Mouse (Mus musculus) layer of hippocampus, adult 11-12 months (tissue): ENCODE measurements around the gene Nfatc2.
A peak's percentile ranks its signal among the peaks of the same experiment; 100 is the strongest.

Experiments
- DNase-seq: peaks from one replicate; pipeline ENCODE4 v3.0.0; 2022; ENCODE audit warnings: low spot score

Gene Nfatc2

GRCm38 (mm10) chr2:168609653-168610248, 8.3 kb upstream of the Nfatc2 start:
- no peak for DNase-seq

GRCm38 (mm10) chr2:168608125-168608564, 6.7 kb upstream of the Nfatc2 start:
- no peak for DNase-seq

DNA sequence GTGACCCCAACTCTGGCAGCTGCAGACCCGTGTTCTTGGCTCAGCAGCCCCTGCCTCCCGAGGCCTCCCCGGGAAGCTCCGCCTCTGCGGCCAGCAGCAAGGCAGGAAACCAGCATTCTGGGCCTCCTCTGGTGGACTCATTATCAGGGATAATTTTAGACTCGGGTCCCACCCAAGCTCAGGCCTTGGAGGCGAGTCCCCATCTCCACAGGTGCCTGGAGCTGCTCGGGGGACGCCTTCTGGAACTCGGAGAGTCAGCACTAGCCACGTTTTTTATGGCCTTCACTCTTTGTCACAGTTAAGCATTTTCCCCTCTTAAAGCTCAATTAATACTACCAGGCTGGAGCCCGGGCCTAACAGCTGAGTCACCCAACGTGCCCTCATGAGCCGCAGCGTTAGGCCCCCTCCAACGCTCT, 3.2 kb upstream of the Nfatc2 start:
- DNase-seq, result no peak

DNA sequence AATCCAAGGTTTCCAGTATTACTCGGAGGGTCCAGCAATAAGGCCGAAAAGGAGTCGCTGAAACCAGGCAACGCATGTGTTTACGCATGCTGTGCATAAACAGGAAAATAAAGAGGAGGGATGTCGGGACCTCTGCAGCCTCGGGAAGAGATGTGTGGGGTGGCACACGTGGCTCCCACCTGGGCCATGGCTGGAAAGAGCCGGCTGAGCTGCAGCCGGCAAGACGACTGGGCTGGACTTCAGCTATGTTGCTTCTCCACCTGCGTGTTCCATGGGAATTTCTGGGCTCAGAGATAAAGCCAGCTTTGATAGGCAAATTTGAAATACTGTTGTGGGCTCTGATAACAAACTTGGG, 907 bp upstream of the Nfatc2 start:
- DNase-seq, result no peak

DNA sequence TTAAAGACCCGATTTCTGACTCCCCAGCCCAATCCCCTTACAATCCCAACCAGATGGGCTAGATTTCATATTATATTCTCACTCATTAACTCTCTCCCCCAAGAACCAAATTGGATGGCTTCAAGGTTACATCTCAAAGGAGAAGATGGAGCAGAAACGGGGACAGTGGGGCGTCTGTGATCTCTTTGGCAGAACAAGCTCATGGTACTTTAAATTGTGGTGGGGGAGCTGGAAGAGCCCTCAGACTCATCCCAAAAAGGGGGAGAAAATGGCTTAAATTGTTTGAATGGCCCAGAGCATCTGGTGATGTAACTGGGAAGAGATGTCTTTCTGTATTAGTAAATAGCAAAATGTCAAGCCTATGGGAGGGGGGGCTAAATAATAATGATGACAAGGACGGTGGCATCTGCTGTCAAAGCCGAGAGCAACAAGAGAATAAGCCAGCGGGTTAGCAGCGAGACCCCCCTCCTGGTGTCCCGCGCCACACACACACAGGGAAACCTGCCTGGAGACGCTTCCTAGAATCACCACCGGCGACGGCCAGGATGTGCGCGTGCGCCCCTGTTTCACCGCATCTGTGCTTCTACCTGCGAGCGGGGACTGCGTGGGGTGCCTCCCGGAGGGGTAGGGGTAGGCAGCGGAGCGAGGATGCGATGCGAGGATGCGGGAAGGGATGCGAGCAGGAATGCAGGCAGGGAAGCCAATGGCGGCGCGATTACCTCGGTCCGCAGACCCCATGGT, 537 bp downstream of the Nfatc2 start:
- DNase-seq, result peak; percentile 36

GRCm38 (mm10) chr2:168595693-168596092, 5.8 kb downstream of the Nfatc2 start:
- DNase-seq, result no peak

GRCm38 (mm10) chr2:168593676-168594075, 7.8 kb downstream of the Nfatc2 start:
- no peak for DNase-seq

DNA sequence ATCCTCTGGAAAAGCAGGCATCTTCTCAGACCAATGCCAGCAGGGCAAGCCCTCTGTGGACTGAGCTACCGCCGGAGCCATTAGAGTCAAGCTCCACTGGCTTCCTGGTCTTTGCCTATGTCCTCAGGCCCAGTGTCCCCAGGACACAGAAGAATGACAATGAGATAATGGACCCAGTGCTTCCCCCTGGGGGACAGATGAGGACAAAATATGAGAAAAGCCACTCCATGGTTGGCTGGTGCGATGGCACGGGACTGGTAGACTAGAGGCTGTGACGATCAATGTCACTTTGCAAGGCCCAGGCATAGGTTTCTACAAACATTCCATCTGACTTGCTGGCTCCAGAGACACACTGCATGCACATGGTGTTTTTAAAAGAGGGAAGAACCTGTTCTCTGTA, 8.5 kb downstream of the Nfatc2 start:
- DNase-seq, result no peak

DNA sequence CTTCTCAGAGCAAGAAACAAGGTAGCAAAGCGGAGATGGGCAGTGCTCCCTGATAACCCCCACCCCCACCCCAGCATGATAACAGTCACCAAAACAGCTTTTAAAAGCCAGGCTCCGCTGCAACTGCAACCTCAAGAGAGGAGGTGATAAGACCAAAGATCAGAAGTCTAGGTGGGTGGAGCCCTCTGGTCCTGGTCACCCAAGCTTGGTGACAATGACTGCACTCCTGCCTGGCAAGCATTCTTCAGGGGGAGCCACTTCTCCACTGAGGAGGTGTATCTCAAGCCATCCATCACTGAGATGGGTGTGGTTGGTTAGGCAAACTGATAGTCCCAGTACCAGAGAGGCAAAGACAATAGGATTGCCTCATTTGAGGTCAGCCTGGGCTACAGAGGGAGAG, 10.4 kb downstream of the Nfatc2 start:
- DNase-seq, result no peak

- DNase-seq, result no peak
Measured at GRCm38 (mm10) chr2:168590556-168590955, 10.9 kb downstream of the Nfatc2 start.

DNA sequence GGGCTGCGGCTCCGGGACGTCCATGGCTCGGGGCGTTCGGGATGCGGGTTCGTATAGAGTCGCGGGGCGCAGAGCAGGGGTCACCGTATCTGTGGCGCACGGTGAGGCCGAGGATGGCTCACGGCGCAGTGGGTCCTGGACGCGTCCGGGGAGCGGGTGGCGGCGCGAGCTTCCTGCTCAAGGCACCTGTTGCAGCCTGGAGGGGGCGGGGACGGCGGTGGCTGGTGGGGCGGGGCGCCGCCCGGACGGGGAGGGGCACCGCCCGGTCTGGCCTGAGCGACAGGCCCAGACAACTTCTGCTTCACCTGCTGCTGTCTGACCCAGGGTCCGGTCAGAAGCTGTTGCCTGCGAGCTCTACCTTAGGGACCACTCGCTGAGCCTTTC, 11.3 kb downstream of the Nfatc2 start:
- DNase-seq, result no peak

DNA sequence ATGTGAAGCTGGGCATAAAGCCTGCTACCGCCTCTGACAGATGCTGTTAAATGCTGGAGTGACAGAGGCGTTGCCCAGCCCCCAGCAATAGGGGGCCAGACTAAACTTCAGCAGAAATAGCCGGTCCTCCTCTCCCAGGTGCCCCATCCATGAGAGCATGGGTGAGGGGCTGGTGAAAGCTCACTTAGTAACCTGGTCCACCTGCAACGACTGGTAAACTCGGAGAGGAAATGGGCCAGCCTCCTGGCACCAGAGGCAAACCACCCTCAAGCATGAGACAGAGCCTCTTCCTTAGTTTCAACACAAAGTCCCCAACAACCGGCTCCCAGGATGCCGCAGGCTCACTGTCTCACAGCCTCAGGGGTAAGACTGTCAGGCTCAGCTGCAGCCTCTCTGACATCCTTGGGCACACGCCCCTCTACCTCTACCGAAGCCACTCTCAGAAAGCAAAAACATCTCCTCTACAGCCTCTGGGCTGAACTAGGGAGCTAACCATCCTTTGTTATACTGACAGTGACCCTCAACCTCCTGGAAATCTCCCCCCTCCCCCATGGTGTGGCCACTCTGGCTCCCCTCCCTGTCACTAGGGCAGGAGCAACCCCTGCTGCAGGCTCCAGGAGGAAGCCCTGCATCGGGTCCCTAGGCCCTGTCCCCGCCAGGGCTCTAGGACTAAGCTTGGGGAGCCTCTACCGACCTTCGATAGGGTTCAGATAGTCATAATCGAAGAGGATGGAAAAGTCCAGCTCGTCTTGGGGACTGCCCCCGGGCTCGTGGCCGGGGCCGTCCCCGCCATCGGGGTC, 11.9 kb downstream of the Nfatc2 start:
- DNase-seq, result no peak

DNA sequence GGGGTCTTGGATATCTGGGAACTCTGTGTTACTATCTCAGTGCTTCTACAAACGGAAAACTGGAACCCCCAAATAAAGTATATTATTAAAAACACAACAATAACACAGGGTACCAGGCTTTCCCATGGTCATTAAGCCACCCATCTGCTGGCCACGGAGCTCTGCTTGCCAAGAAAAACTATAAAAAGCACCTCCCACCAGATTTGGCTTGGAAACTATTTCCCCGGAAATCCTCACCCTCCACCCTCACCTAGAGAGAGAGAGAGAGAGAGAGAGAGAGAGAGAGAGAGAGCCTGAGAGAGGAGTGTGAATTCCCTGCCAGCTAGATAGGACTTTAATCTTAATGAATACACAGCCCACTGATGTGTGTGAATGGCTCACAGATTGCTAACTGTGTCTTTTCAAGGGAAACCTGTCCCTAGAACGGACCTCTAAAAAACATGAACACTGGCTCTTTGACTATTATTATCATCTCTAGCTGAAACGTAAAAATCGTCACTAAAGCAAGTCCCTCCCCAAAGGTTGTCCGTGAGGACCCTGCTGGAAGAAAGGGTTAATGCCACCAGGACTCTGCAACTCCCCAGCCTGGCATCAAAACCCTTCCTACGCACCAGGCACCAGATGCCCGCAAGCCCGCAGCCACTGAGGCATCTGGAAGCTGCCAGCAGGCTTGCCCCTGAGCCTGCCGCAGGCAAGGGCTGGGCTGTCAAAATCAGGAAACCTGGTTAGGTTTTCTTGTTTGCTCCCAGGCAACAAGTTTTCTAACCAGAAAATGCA, 12.7 kb downstream of the Nfatc2 start:
- DNase-seq, result peak; percentile 28

DNA sequence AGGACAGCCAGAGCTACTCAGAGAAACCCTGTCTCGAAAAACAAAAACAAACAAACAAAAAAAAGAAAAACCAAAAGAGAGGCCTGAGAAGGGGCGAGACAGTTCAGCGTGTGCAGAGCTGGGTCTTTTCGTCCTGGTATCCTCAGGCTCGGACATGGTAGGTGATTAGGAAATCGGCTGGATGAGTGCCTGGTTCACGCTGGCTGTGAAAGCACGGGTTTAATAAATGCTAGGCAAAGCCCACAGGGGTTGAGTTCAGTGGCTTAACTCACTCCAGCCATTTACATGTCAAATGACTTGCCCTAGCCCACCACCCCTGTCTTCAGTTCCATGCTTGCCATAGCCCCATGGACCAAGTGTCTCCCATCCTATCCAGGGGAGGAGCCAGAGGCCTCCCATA, 14.3 kb downstream of the Nfatc2 start:
- no peak for DNase-seq

DNA sequence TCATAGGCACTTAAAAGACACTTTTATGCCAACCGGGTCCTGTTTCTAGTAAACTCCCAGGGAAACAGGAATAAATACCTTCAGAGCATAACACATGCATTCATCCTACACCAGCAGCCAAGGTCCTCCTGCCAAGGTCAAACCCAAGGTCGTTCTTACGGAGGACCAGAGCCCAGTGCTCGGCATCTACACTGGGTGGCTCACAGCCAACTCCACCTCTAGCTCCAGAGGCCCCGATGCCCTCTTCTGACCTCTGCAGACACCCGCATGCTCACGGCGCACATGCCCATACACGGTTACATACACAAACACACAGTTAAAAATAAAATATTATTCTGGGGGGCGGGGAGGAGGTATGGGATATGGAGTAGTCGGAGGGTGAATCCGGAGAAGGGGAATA, 14.9 kb downstream of the Nfatc2 start:
- DNase-seq, result no peak

DNA sequence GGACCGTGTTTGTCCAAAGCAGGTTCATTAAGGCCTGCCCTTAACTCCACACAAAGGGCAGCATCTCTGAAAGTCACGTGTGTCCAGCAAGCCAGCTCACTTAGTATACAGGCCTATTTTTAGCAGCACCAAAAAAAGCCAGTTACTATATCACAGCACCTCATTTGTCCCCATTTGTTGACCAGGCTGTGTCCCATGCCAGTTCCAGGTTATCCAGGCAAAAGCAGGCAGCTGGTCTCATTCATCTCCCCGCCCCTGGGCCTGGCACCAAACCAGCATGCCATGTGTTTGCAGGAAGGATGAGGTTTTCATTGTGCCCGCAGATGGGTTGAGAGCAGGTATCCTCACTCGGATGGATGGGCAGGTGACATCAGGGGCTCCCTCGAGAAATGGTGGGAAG, 16.6 kb downstream of the Nfatc2 start:
- DNase-seq, result no peak

DNA sequence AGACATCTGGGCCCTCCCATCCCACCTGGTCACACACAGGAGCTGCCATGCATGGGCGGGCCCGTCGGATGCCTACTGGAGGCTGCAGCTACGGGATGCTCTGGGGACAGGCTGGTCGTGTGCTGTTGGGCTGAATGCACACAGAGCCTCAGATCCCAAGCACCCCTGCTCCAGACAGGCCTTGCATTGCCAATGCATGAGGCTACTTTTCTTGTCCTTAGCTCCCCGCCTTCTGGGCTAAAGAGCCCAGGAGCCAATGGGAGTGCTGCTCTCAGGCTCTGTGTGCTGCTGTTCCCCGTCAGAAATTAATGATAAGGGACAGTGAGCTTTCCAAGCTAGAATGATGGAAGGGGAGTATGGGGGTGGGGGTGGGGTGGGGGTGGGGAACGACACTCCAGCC, 17.0 kb downstream of the Nfatc2 start:
- no peak for DNase-seq

- no peak for DNase-seq
Measured at GRCm38 (mm10) chr2:168583084-168583483, 18.4 kb downstream of the Nfatc2 start.

DNA sequence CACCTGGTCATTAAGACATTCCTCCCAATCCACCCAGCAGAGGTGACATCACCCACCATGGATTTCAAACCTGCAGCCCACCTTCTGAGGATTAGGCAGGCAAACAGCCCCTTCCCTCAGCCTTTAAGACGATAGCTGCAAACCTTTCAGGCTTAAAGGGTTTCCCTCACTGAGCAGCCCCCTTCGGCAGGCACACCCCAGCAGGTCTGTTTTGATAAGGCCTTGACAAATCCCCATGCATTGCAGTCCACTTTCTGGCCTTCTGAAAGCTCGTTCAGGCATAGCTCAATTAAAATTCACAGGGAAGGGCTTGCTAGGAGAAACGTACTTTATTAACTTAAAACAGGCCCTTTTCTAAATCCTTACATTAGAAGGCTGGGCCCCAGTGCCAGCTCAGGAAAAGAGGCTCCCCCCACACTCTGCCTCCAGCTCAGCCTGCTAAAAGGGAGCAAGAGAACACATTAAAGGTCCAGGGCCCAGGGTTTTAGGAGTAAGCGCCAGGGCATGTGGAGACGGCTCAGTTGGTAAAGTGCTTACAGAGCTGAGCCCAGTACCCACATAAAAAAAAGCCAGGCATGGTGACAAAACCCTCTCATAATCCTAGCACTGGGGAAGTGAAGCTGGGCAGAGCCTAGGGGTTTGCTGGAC, 20.1 kb downstream of the Nfatc2 start:
- DNase-seq, result no peak

DNA sequence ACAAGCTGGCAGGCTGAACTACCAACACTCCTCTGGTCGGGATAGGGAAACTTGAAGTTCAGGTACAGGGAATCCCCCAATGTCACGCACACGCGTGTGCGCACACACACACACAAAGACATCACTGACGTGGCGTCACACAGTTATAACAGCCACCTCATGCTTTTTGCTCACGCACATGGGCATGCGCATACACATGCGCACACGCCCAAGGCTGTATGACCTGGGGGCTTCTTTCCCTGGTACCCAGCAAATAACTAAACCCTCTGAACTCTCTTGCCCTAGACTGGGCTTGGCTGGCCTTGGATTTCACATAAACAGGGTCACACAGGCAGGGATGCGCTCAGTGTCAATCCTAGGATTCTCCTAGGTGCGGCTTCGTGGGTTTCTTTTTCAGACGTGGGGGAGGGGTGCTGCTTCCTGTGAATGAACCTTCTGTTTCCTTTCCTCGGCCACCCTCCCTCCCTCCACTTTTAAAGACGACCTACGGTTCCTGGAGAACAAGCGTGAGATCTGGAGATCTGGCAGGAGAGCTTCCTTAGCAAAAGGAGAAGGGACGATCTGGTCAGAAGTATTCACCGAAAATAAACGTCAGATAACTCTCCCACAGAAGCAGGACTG, 21.1 kb downstream of the Nfatc2 start:
- no peak for DNase-seq

GRCm38 (mm10) chr2:168579601-168580130, 21.8 kb downstream of the Nfatc2 start:
- no peak for DNase-seq
